Mouse (Mus musculus): ENCODE data around the gene Ctxn1. TPM values are rescaled to one million over a fixed set of nuclear protein-coding genes. Genes with fewer than 3 reads are reported as not detected.

Gene Ctxn1
- total and polyA plus RNA-seq, 3 experiments: 0.58 to 5.6 TPM; not detected in 1

GRCm38 (mm10) chr8:4267627-4268026 is 8.6 kb upstream of the Ctxn1 start:
- Histone ChIP-seq H3K36me3 (ENCODE audit: control insufficient read depth in 1 of 2, insufficient read depth in 2 of 2, low read length in 2 of 2) (peaks cover 0 to 22% of the 10 kb centered on the region in 2 experiments; a peak in 2 of 4 replicates), H3K4me1 (ENCODE audit: control insufficient read depth in 1 of 2, insufficient read depth in 2 of 2, low read length in 2 of 2) (no peaks in the 10 kb centered on the region), H3K9me3 (replicated peaks; ENCODE audit: insufficient read depth, low read length) (no peaks in the 10 kb centered on the region), H3K27ac (ENCODE audit: control insufficient read depth, low read depth, low read length) (no peak overlapping the region), H3K79me2 (ENCODE audit: control insufficient read depth, insufficient read depth, low read length, poor library complexity) (no peaks in the 10 kb centered on the region), H3K9ac (ENCODE audit: control insufficient read depth, low read depth, low read length, poor library complexity, severe bottlenecking) (no peak overlapping the region), H3K27me3 (ENCODE audit: control insufficient read depth in 1 of 2, insufficient read depth in 2 of 2, low read length in 2 of 2) (no peaks in the 10 kb centered on the region), H3K4me3 (ENCODE audit: control insufficient read depth in 1 of 2, insufficient read depth in 1 of 2, low read depth in 2 of 2, low read length in 2 of 2) (no peak overlapping the region)
- TF ChIP-seq ZKSCAN1 (IDR thresholded peaks at IDR 0.05; ENCODE audit: low read depth, low read length) (no peak), ZNF384 (IDR thresholded peaks at IDR 0.05; ENCODE audit: low read depth, low read length) (no peak), SMC3 (IDR thresholded peaks at IDR 0.05; ENCODE audit: low read depth, low read length) (peak; percentile 59), MYB (IDR thresholded peaks at IDR 0.05; ENCODE audit: low read depth, low read length) (no peak), RAD21 (IDR thresholded peaks at IDR 0.05; ENCODE audit: low read depth, low read length) (peak; percentile 34), ZC3H11A (IDR thresholded peaks at IDR 0.05; ENCODE audit: low read depth, low read length) (peak; percentile 50; the same call in 1 of the 2 replicates), CTCF (IDR thresholded peaks at IDR 0.05 in 2 of 3, conservative IDR thresholded peaks at IDR 0.05 in 1 of 3; ENCODE audit: control insufficient read depth in 1 of 3, insufficient read depth in 1 of 3, low read depth in 2 of 3, low read length in 3 of 3, poor library complexity in 1 of 3, severe bottlenecking in 1 of 3) (peak; percentile 27 to 73 (median 55); a peak in 5 of 6 replicates), TCF12 (IDR thresholded peaks at IDR 0.05; ENCODE audit: low read depth, low read length) (no peak)
- peak; percentile 46 for DNase-seq (ENCODE audit: low read depth, low spot score)

GRCm38 (mm10) chr8:4265160-4265914 is 6.3 kb upstream of the Ctxn1 start:
- Histone ChIP-seq H3K27ac (ENCODE audit: control insufficient read depth, low read depth, low read length) (no peak overlapping the region), H3K27me3 (ENCODE audit: control insufficient read depth in 1 of 2, insufficient read depth in 2 of 2, low read length in 2 of 2) (no peaks in the 10 kb centered on the region), H3K9ac (ENCODE audit: control insufficient read depth, low read depth, low read length, poor library complexity, severe bottlenecking) (no peak overlapping the region), H3K36me3 (ENCODE audit: control insufficient read depth in 1 of 2, insufficient read depth in 2 of 2, low read length in 2 of 2) (peaks cover 0 to 18% of the 10 kb centered on the region in 2 experiments; a peak in 2 of 4 replicates), H3K79me2 (ENCODE audit: control insufficient read depth, insufficient read depth, low read length, poor library complexity) (no peaks in the 10 kb centered on the region), H3K9me3 (replicated peaks; ENCODE audit: insufficient read depth, low read length) (no peaks in the 10 kb centered on the region), H3K4me1 (ENCODE audit: control insufficient read depth in 1 of 2, insufficient read depth in 2 of 2, low read length in 2 of 2) (no peaks in the 10 kb centered on the region), H3K4me3 (ENCODE audit: control insufficient read depth in 1 of 2, insufficient read depth in 1 of 2, low read depth in 2 of 2, low read length in 2 of 2) (no peak overlapping the region)
- no peak for DNase-seq (ENCODE audit: low read depth, low spot score)
- TF ChIP-seq NELFE (IDR thresholded peaks at IDR 0.05; ENCODE audit: low read depth, low read length) (no peak), UBTF (IDR thresholded peaks at IDR 0.05; ENCODE audit: borderline replicate concordance, insufficient read depth, low read depth, low read length) (no peak), ZC3H11A (IDR thresholded peaks at IDR 0.05; ENCODE audit: low read depth, low read length) (no peak), EP300 (IDR thresholded peaks at IDR 0.05; ENCODE audit: low read depth in 1 of 2, low read length in 2 of 2) (no peak), CHD1 (IDR thresholded peaks at IDR 0.05; ENCODE audit: low read depth, low read length) (no peak), GATA1 (IDR thresholded peaks at IDR 0.05; ENCODE audit: low read depth, low read length) (no peak), MAZ (IDR thresholded peaks at IDR 0.05; ENCODE audit: low read depth, low read length) (no peak), USF1 (IDR thresholded peaks at IDR 0.05; ENCODE audit: low read depth, low read length) (no peak), E2F4 (IDR thresholded peaks at IDR 0.05; ENCODE audit: borderline replicate concordance, low read depth, low read length) (no peak), MYB (IDR thresholded peaks at IDR 0.05; ENCODE audit: low read depth, low read length) (no peak), MXI1 (IDR thresholded peaks at IDR 0.05; ENCODE audit: low read depth, low read length) (no peak), SMC3 (IDR thresholded peaks at IDR 0.05; ENCODE audit: low read depth, low read length) (no peak), NRF1 (IDR thresholded peaks at IDR 0.05; ENCODE audit: insufficient read depth, low read depth, low read length, poor library complexity, severe bottlenecking) (no peak)

Measured in MEL (cell line).